Mouse (Mus musculus) heart, embryonic 16.5 days (tissue): ENCODE measurements around the gene Dsn1. TPM values are rescaled to one million over a fixed set of nuclear protein-coding genes. Genes with fewer than 3 reads are reported as not detected.

ENCODE experiments used
- ATAC-seq: fragments of 200-750 bp; cut with Nextera tagmentation; replicated peaks from 2 replicates; pipeline ENCODE4 v1.8.0; 2017; ENCODE audit warnings: moderate number of reproducible peaks; ENCODE audit not compliant: insufficient read depth, low FRiP score; ENCODE audit errors: extremely low read depth
- H3K27ac ChIP-seq: fragments of 300-500 bp; sonication (generic); 2 replicates; pipeline ENCODE4 v1.5.1; 2014; ENCODE audit warnings: mild to moderate bottlenecking, low read length, control low read depth, moderate library complexity
- H3K27me3 ChIP-seq: fragments of 300-500 bp; sonication (generic); 2 replicates; pipeline ENCODE4 v1.6.1; 2014; ENCODE audit warnings: low read length, mixed read lengths; ENCODE audit not compliant: control insufficient read depth, insufficient read depth
- H3K36me3 ChIP-seq: fragments of 300-500 bp; sonication (generic); 2 replicates; pipeline ENCODE4 v1.6.1; 2014; ENCODE audit not compliant: control insufficient read depth, insufficient read depth
- H3K4me1 ChIP-seq: fragments of 300-500 bp; sonication (generic); 2 replicates; pipeline ENCODE4 v1.6.1; 2014; ENCODE audit warnings: low read length, mixed read lengths; ENCODE audit not compliant: control insufficient read depth, insufficient read depth
- H3K4me2 ChIP-seq: fragments of 300-500 bp; sonication (generic); 2 replicates; pipeline ENCODE4 v1.6.1; 2014; ENCODE audit warnings: low read depth, mild to moderate bottlenecking, control low read depth, low read length
- H3K4me3 ChIP-seq: fragments of 300-500 bp; sonication (generic); 2 replicates; pipeline ENCODE4 v1.5.1; 2014; ENCODE audit warnings: mild to moderate bottlenecking, control low read depth, low read length
- H3K9ac ChIP-seq: fragments of 300-500 bp; sonication (generic); 2 replicates; pipeline ENCODE4 v1.6.1; 2014; ENCODE audit warnings: low read length, control low read depth
- H3K9me3 ChIP-seq: fragments of 300-500 bp; sonication (generic); replicated peaks from 2 replicates; pipeline ENCODE4 v1.6.1; 2016; ENCODE audit warnings: low read length; ENCODE audit not compliant: control insufficient read depth
- WGBS: fragments of 180-500 bp; shearing (Covaris S2); extraction: QIAGEN DNeasy Blood & Tissue Kit; methylation state at CpG from one replicate; pipeline ENCODE4 v1.1.7; 2014; 5-methylcytosine and 5-hydroxymethylcytosine counted together
- polyA plus RNA-seq: library from polyadenylated mRNA; unstranded; fragments of >200 nt; fragmentation: Nextera tagmentation; extraction: Ambion mirVana; gene quantifications from 2 replicates; pipeline ENCODE4 v1.2.1, GENCODE M21; 2015

The Dsn1 gene
- polyA plus RNA-seq, 1 experiment from 2014 or later, result 34.5 TPM

DNA sequence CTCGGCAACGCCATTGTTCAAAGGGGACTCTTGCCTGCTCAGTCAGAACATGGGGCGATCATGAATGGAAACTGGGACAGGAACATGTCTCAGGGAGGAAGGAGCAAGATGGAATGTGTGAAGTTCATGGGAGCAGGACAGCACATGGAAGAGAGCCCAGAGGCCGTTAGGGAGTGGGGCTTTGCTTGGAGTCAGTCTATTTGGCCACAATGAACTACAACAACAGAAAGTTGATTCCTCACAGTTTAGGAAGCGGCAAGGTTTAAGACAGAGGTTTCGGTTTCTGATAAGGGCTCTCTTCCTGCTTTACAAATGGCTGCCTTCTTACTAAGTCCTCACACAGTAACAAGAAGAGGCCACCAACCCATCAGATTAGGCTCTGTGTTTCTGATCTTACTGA, 39.6 kb downstream of the Dsn1 start:
- 69% methylated on average over 6 of the region's 6 CpGs for WGBS
- Histone ChIP-seq H3K9me3 (no peaks in the 10 kb centered on the region), H3K36me3 (no peaks in the 10 kb centered on the region), H3K27me3 (no peaks in the 10 kb centered on the region), H3K27ac (no peak overlapping the region), H3K4me1 (peaks cover 10% of the 10 kb centered on the region), H3K4me3 (no peak overlapping the region), H3K9ac (no peak overlapping the region), H3K4me2 (no peak overlapping the region)
- ATAC-seq, result no peak

DNA sequence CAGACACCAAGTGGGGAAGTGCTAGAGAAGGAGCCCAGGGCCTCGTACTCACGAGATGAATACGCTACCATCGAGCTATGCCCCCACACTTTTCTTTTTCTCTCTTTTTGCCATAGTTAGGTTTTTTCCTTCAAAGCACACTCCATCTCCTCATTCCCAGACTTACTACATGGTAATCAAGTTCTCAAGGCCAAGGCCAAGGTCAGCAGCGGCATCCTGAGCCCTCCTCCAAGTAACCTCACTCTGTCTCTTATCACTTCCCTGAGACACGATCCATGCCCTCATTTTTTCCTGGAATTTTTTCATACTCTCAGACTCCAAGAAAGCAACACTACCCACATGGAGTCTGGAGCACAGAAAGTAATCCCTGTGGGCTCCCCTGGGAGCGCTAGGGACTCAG, 43.1 kb downstream of the Dsn1 start:
- Histone ChIP-seq H3K4me2 (no peak overlapping the region), H3K36me3 (no peaks in the 10 kb centered on the region), H3K27me3 (no peaks in the 10 kb centered on the region), H3K9ac (no peak overlapping the region), H3K9me3 (no peaks in the 10 kb centered on the region), H3K27ac (no peak overlapping the region), H3K4me1 (peaks cover 5% of the 10 kb centered on the region; the same call in 1 of the 2 replicates), H3K4me3 (no peak overlapping the region)
- WGBS, result 76% methylated on average over 7 of the region's 7 CpGs
- ATAC-seq, result no peak

DNA sequence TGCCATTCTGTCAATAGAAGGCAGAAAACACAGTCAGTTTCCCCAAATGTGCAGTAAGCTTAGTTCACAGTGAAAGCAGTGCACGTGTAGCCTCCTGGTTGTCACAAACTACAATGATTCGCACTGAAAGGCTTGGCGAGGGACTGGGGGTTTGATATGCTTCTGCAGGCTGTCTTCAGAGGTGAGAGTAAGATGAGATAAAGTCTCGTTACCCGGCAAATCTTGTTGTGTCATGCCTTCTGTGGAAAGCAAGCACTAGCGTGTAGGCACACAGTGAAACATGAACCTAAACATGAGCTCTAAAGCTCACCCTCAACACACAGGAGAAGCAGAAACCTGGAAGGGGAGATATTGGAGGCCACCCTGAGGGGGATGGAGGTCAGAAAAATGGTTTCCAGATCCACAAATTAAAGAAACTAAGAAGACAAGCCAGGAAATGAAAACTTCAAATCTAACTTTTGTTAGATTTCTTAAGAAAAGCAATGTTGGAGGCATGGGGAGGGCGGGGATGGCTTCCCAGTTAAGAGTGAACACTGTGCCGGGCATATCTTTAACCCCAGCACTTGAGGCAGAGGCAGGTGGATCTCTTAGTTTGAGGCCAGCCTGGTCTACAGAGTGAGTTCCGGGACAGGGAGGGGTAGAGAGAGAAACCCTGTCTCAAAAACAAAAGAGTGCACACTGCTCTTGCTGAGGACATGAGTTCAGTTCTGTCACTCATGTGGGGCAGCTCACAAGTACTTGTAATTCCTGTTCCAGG, 48.3 kb downstream of the Dsn1 start:
- 66% methylated on average over 9 of the region's 9 CpGs for WGBS
- H3K27ac ChIP-seq, result no peak overlapping the region
- no peaks in the 10 kb centered on the region for H3K27me3 ChIP-seq
- no peaks in the 10 kb centered on the region for H3K9me3 ChIP-seq
- no peaks in the 10 kb centered on the region for H3K36me3 ChIP-seq
- no peak overlapping the region for H3K4me3 ChIP-seq
- H3K9ac ChIP-seq, result no peak overlapping the region
- 0 out of 2 replicates have a peak, but pooled peaks cover 1% of the 10 kb centered on the region for H3K4me1 ChIP-seq
- H3K4me2 ChIP-seq, result no peak overlapping the region
- no peak for ATAC-seq

DNA sequence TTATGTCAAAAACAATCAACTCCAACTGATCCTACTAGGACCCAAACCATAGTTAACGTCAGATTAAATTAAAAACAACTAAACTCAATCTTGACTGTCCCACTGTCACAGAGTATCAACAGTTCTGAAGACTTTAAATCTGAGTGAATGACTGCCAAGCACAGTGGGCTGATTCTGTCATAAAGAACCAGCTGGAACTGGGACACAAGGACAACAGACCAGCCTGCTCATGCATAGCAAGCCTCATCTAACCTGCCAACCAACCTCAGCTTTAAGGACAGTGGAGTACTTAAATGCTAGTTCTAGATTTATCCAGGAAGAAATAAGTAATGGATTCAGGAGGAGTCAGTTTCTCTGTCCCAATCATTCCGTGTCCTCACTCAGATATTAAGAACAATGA, 49.9 kb downstream of the Dsn1 start:
- Histone ChIP-seq H3K9me3 (no peaks in the 10 kb centered on the region), H3K4me2 (no peak overlapping the region), H3K9ac (no peak overlapping the region), H3K27me3 (no peaks in the 10 kb centered on the region), H3K27ac (no peak overlapping the region), H3K36me3 (no peaks in the 10 kb centered on the region), H3K4me3 (no peak overlapping the region), H3K4me1 (no peaks in the 10 kb centered on the region)
- 95% methylated on average over 2 of the region's 2 CpGs for WGBS
- ATAC-seq, result no peak

DNA sequence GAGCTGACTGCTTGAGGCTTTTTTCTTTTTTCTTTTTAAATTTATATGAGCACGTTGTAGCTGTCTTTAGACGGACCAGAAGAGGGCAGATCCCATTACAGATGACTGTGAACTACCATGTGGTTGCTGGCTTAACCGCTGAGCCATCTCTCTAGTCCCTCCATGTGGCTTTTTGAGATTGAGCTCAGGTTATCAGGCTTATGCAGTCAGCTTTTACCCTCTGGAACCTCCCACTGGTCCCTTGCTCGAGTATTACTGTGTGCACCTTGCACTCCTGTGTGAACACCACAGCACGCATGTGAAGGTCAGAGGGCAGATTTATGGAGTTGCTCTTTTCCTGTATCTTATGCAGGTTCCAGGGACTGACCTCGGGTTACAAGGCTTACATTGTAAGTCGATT, 50.6 kb downstream of the Dsn1 start:
- no peaks in the 10 kb centered on the region for H3K9me3 ChIP-seq
- no peak for ATAC-seq
- WGBS, result 75% methylated on average over 7 of the region's 7 CpGs
- H3K4me3 ChIP-seq, result no peak overlapping the region
- H3K4me2 ChIP-seq, result no peak overlapping the region
- no peaks in the 10 kb centered on the region for H3K4me1 ChIP-seq
- no peaks in the 10 kb centered on the region for H3K27me3 ChIP-seq
- H3K9ac ChIP-seq, result no peak overlapping the region
- no peaks in the 10 kb centered on the region for H3K36me3 ChIP-seq
- H3K27ac ChIP-seq, result no peak overlapping the region

DNA sequence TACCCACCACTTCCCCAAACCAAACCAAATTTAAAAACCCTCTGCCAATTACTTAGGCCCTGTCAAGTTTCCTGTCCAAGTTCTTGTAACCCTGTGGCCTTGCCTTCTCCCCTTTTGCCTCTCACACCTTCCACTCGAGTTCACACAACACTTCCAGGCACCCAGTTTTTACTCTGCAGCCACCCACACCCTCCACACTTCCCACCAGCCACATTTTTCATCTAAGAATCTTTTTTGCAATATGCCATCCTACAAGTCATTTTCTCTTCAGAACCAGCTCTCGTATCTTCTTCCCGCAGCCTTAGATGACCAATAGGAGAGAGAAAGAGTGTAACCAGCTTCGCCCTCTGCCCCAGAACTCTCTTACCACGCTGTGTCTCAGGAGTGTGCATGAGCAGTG, 52.5 kb downstream of the Dsn1 start:
- no peak for ATAC-seq
- Histone ChIP-seq H3K4me1 (no peaks in the 10 kb centered on the region), H3K9me3 (no peaks in the 10 kb centered on the region), H3K4me3 (no peak overlapping the region), H3K36me3 (no peaks in the 10 kb centered on the region), H3K4me2 (no peak overlapping the region), H3K27ac (no peak overlapping the region), H3K9ac (no peak overlapping the region), H3K27me3 (no peaks in the 10 kb centered on the region)
- 90% methylated on average over 5 of the region's 5 CpGs for WGBS

DNA sequence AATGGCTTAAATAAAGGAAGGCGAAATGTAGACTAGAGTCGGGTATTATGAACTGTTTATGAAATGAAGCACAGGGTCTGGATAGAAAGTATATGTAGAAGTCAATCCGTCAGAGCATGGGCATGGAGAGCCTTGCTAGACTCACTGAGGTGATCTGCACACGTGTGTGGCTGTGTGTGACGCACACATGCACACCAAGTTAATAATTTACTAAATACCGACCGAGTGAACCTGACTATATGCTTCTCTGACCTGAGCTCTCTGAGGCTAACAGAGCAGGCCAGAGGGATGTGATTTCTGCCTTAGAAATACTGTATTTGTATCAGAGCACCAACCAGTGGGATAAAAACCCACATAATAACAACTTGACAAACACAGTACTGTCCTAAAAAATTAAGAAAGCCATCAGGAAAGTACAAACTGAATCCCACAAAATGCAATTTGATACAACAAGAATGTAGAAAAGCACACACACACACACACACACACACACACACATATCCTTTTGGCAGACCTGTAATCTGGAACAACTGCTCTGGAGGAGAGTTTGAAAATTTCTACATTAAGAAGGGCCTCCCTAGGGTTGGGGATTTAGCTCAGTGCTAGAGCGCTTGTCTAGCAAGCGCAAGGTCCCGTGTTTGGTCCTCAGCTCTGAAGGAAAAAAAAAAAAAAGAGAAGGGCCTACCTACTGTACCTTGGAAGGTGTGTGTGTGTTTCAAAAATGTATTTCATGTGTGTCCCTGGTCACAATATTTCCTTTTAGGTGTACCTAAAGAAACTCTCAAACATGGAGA, 55.5 kb downstream of the Dsn1 start:
- Histone ChIP-seq H3K9ac (no peak overlapping the region), H3K4me1 (peaks cover 5% of the 10 kb centered on the region), H3K9me3 (no peaks in the 10 kb centered on the region), H3K4me3 (no peak overlapping the region), H3K4me2 (no peak overlapping the region), H3K27ac (no peak overlapping the region), H3K27me3 (no peaks in the 10 kb centered on the region), H3K36me3 (peaks cover 5% of the 10 kb centered on the region; the same call in 1 of the 2 replicates)
- no peak for ATAC-seq
- 90% methylated on average over 10 of the region's 10 CpGs for WGBS

DNA sequence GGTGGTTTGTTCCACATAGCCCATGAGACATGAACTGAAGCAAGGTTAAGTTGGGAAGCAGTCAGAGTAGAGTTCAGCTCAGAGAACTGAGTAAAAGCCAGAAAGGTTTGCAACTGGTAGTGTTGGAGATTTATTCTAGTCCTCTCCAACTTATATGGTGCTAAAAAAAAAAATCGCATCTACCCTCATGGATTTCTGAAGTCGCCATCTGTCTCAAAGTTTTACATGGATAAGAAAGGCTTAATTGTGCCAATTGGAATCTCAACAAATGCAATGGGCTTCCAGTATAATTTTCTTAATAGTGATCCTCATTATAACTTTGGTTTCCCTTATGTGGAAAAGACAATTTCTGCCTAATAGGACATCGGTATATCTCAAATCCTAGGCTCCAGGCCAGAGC, 56.1 kb downstream of the Dsn1 start:
- ATAC-seq, result no peak
- H3K27ac ChIP-seq, result no peak overlapping the region
- 90% methylated on average over 3 of the region's 3 CpGs for WGBS

More for the DNA sequence above, 56.1 kb downstream of the Dsn1 start:
- H3K27me3 ChIP-seq, result no peaks in the 10 kb centered on the region
- peaks cover 5% of the 10 kb centered on the region for H3K4me1 ChIP-seq
- H3K36me3 ChIP-seq, result peaks cover 5% of the 10 kb centered on the region; the same call in 1 of the 2 replicates
- no peaks in the 10 kb centered on the region for H3K9me3 ChIP-seq
- H3K4me2 ChIP-seq, result no peak overlapping the region
- H3K4me3 ChIP-seq, result no peak overlapping the region
- no peak overlapping the region for H3K9ac ChIP-seq
